Mouse (Mus musculus) bone marrow, adult 2 months (tissue): ENCODE measurements at regions not wholly inside any gene's neighbourhood (a gene's known extent, or its start where the extent isn't known, plus 50 kb on each side); places are given as distances from the start of the nearest gene placed in this dataset.

Experiments
- H3K27ac ChIP-seq: fragments of 200-500 bp; 2 replicates; pipeline ENCODE4 v1.5.1; 2012; ENCODE audit warnings: low read depth, mild to moderate bottlenecking, control low read depth, inconsistent platforms, low read length; ENCODE audit not compliant: control insufficient read depth, poor library complexity, insufficient read depth
- H3K4me1 ChIP-seq: fragments of 200-500 bp; 2 replicates; pipeline ENCODE4 v1.6.1; 2011; ENCODE audit warnings: low read length; ENCODE audit not compliant: control insufficient read depth, insufficient read depth
- H3K4me3 ChIP-seq: fragments of 200-500 bp; replicated peaks from 2 replicates; pipeline ENCODE3; 2011; ENCODE audit warnings: mild to moderate bottlenecking, low read depth, low read length, control low read depth; ENCODE audit not compliant: control insufficient read depth
- CTCF ChIP-seq: fragments of 200-500 bp; IDR thresholded peaks from 2 replicates; pipeline ENCODE4 v1.5.1; 2011; ENCODE audit warnings: low read length, control low read depth; ENCODE audit not compliant: control insufficient read depth, insufficient read depth
- POLR2A ChIP-seq: fragments of 200-500 bp; IDR thresholded peaks from 2 replicates; pipeline ENCODE4 v1.6.1; 2011; ENCODE audit warnings: low read depth, mild to moderate bottlenecking, control low read depth, low read length, borderline replicate concordance; ENCODE audit not compliant: control insufficient read depth
- WGBS: fragments of 180-500 bp; shearing (Covaris S2); methylation state at CpG from one replicate; pipeline ENCODE4 v1.1.7; 2018; 5-methylcytosine and 5-hydroxymethylcytosine counted together

DNA sequence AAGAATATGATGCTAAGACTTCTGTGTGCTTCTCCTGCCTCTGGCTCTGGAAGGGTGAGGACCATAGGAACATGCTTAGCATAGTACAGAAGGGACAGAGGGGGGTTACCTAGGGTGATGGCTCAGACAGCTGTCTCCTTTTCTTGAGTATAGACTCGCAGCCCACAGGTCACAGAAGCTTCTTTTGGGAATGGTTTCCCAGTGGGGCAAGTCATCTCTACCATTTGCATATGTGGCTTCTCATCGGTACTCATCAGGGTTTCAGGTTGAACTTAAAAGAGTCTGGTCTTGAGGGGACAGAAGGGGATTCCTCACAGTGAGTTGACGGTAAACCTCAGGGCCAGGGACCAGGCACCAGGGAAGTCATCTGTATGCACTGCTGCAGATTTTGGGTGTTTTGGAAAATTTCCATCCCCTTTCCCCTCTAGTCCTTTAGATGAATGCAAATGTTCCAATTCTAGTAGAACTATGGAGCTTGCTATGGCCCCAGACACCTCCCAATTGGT lies 223.4 kb upstream of the Id2 start:
- peak overlapping the region; percentile 46; the same call in 1 of the 2 replicates for H3K27ac ChIP-seq
- 68% methylated on average over 3 of the region's 3 CpGs for WGBS

DNA sequence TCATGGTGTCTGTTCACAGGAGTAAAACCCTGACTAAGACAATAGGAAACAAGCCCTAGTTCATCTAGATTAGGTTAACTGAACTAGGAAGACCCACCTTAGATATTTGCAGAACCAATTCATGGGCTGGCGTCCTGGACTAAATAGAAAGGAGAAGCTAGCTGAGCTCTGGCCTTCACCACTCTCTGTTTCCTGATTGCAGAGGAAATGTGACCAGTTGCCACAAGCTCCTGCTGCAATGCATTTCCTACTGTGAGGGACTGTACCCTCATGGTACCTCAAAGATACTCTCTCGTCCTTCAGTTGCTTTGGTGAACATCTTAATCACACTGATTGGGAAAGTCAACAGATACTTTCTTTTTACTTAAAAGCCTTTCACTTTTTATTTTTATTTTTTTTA lies 222.9 kb upstream of the Id2 start:
- no peak for TF ChIP-seq POLR2A
- TF ChIP-seq CTCF: no peak
- H3K4me1 ChIP-seq: peaks cover 5% of the 10 kb centered on the region
- 18% methylated on average over 2 of the region's 2 CpGs for WGBS
- H3K27ac ChIP-seq: peak overlapping the region; percentile 28; the same call in 1 of the 2 replicates
- H3K4me3 ChIP-seq: no peak overlapping the region

More for the DNA sequence above, 223.4 kb upstream of the Id2 start:
- H3K4me3 ChIP-seq: no peak overlapping the region
- H3K4me1 ChIP-seq: peaks cover 5% of the 10 kb centered on the region
- TF ChIP-seq POLR2A: no peak
- no peak for TF ChIP-seq CTCF

- Histone ChIP-seq H3K27ac (no peak overlapping the region), H3K4me3 (no peak overlapping the region), H3K4me1 (peaks cover 5% of the 10 kb centered on the region)
- TF ChIP-seq POLR2A: no peak
- WGBS: 80% methylated on average over 4 of the region's 4 CpGs
Measured at GRCm38 (mm10) chr12:25318072-25318671, 221.2 kb upstream of the Id2 start.

- 66% methylated on average over 1 of the region's 1 CpGs for WGBS
- Histone ChIP-seq H3K27ac (peak overlapping the region; percentile 4; the same call in 1 of the 2 replicates), H3K4me3 (no peak overlapping the region), H3K4me1 (peaks cover 6% of the 10 kb centered on the region; the same call in 1 of the 2 replicates)
- TF ChIP-seq POLR2A (no peak), CTCF (no peak)
Measured at GRCm38 (mm10) chr12:25315969-25316368, 219.0 kb upstream of the Id2 start.

DNA sequence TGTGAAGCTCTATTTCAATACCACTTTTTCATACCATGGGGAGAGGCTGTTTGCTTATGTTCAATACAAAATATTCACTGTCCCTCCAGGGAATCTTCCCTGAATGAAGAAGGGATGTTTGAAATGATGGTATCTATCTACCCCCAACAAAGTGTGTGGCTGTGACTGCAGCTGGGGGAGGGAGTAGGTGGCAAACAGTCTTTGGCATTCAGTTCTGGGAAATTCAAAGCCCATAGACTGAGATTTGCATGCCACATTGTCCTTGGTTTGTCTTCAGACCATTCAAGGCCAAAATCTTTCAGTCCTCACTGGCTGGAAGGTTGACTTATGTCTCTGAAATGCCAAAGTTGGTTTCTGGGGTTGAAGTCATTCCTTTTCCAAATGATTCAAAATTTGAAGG lies 216.3 kb upstream of the Id2 start:
- no peak overlapping the region for H3K4me3 ChIP-seq
- TF ChIP-seq CTCF: no peak
- no peak for TF ChIP-seq POLR2A
- H3K27ac ChIP-seq: no peak overlapping the region
- H3K4me1 ChIP-seq: peaks cover 9% of the 10 kb centered on the region; the same call in 1 of the 2 replicates

GRCm38 (mm10) chr12:25312390-25312789 lies 215.4 kb upstream of the Id2 start:
- TF ChIP-seq CTCF: no peak
- no peak for TF ChIP-seq POLR2A
- H3K4me1 ChIP-seq: peaks cover 9% of the 10 kb centered on the region; the same call in 1 of the 2 replicates
- 79% methylated on average over 2 of the region's 2 CpGs for WGBS

GRCm38 (mm10) chr12:25311728-25312127 lies 214.8 kb upstream of the Id2 start:
- TF ChIP-seq POLR2A (no peak), CTCF (no peak)
- Histone ChIP-seq H3K27ac (peak overlapping the region; percentile 68; the same call in 1 of the 2 replicates), H3K4me3 (no peak overlapping the region), H3K4me1 (peaks cover 9% of the 10 kb centered on the region; the same call in 1 of the 2 replicates)
- WGBS: 12% methylated on average over 7 of the region's 7 CpGs

More at GRCm38 (mm10) chr12:25312390-25312789, 215.4 kb upstream of the Id2 start:
- no peak overlapping the region for H3K4me3 ChIP-seq
- peak overlapping the region; percentile 68; the same call in 1 of the 2 replicates for H3K27ac ChIP-seq

- peaks cover 6% of the 10 kb centered on the region; the same call in 1 of the 2 replicates for H3K4me1 ChIP-seq
- H3K27ac ChIP-seq: no peak overlapping the region
- H3K4me3 ChIP-seq: no peak overlapping the region
- TF ChIP-seq POLR2A (no peak), CTCF (no peak)
- WGBS: 41% methylated on average over 6 of the region's 6 CpGs
Measured at GRCm38 (mm10) chr12:25310293-25310946, 213.5 kb upstream of the Id2 start.

DNA sequence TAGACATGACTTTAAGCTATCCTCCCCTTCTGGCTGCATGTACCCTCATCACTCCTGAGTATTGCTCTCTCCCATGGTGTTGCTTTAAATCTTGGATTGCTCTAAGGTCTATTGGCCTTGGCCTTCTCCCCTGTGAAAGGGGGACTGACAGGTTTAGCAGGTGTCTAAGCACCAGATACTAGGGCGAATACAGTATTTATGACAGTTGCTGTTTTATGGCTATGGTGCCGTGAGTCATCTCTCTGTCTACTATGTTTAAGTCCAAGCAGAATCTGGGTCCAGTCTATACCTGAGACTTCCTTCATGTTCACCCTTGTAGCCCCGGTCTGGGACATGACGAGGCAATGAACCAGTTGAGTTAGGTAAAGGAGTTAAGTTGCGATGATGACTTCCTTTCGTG lies 212.3 kb upstream of the Id2 start:
- no peak overlapping the region for H3K4me3 ChIP-seq
- peaks cover 6% of the 10 kb centered on the region; the same call in 1 of the 2 replicates for H3K4me1 ChIP-seq
- no peak for TF ChIP-seq POLR2A
- no peak for TF ChIP-seq CTCF
- H3K27ac ChIP-seq: no peak overlapping the region
- WGBS: 88% methylated on average over 6 of the region's 6 CpGs
